Mouse (Mus musculus) embryonic fibroblast, embryonic 13.5 days (primary cell): Measurements from ENCODE around the gene Olfr1447.

ENCODE experiments used
- CTCF ChIP-seq: IDR thresholded peaks from 2 replicates; pipeline ENCODE4 v1.5.1; 2011; ENCODE audit warnings: mild to moderate bottlenecking, control low read depth, low read length, moderate library complexity, borderline replicate concordance; ENCODE audit not compliant: insufficient read depth
- POLR2A ChIP-seq: IDR thresholded peaks from 2 replicates; pipeline ENCODE4 v1.6.1; 2011; ENCODE audit warnings: low read depth, mild to moderate bottlenecking, control low read depth, low read length, moderate library complexity

- TF ChIP-seq CTCF (no peak), POLR2A (no peak)
Measured at GRCm38 (mm10) chr19:12856983-12857382, 46.6 kb downstream of the Olfr1447 start, which contains the start of gene Olfr1444.
